Mouse (Mus musculus) small intestine, adult 2 months (tissue): Measurements from ENCODE around the gene Pxdn. TPM values are rescaled to one million over a fixed set of nuclear protein-coding genes. Genes with fewer than 3 reads are reported as not detected.

Source experiments
- H3K27ac ChIP-seq: fragments of 200-500 bp; 2 replicates; pipeline ENCODE4 v1.5.1; 2012; ENCODE audit warnings: low read depth, low read length, control low read depth, inconsistent platforms; ENCODE audit not compliant: insufficient read depth
- H3K27me3 ChIP-seq: fragments of 200-500 bp; 2 replicates; pipeline ENCODE4 v1.6.1; 2012; ENCODE audit warnings: mild to moderate bottlenecking, moderate library complexity, low read length, inconsistent platforms; ENCODE audit not compliant: control insufficient read depth, insufficient read depth
- H3K36me3 ChIP-seq: fragments of 200-500 bp; 2 replicates; pipeline ENCODE4 v1.6.1; 2012; ENCODE audit warnings: mild to moderate bottlenecking, low read length, control low read depth, inconsistent platforms; ENCODE audit not compliant: control insufficient read depth, insufficient read depth
- H3K4me1 ChIP-seq: fragments of 200-500 bp; 2 replicates; pipeline ENCODE4 v1.6.1; 2012; ENCODE audit warnings: low read length, inconsistent platforms, mixed read lengths; ENCODE audit not compliant: control insufficient read depth, insufficient read depth, insufficient read length
- H3K4me3 ChIP-seq: fragments of 200-500 bp; 2 replicates; pipeline ENCODE4 v1.5.1; 2012; ENCODE audit warnings: low read depth, mild to moderate bottlenecking, control low read depth, inconsistent platforms, low read length, moderate library complexity
- CTCF ChIP-seq: fragments of 200-500 bp; IDR thresholded peaks from 2 replicates; pipeline ENCODE4 v1.5.1; 2012; ENCODE audit warnings: low read depth, mild to moderate bottlenecking, control low read depth, inconsistent platforms, low read length, moderate library complexity, mixed read lengths; ENCODE audit not compliant: insufficient replicate concordance, insufficient read length; ENCODE audit errors: extremely low read depth
- POLR2A ChIP-seq: fragments of 200-500 bp; IDR thresholded peaks from 2 replicates; pipeline ENCODE4 v1.6.1; 2012; ENCODE audit warnings: low read depth, mild to moderate bottlenecking, control low read depth, inconsistent platforms, low read length, moderate library complexity
- WGBS: fragments of 180-500 bp; shearing (Covaris S2); methylation state at CpG from one replicate; pipeline ENCODE4 v1.1.7; 2018; 5-methylcytosine and 5-hydroxymethylcytosine counted together
- polyA plus RNA-seq: library from polyadenylated mRNA; depleted of rRNA; stranded (reverse); fragments of >200 nt; gene quantifications from 2 replicates; pipeline ENCODE4 v1.2.3, GENCODE M21; 2012

Pxdn gene
- polyA plus RNA-seq, 1 experiment = 19.0 TPM

GRCm38 (mm10) chr12:29952102-29952501, 14.7 kb downstream of the Pxdn start:
- WGBS = 72% methylated on average over 6 of the region's 6 CpGs
- Histone ChIP-seq H3K27ac (peak overlapping the region; percentile 55; the same call in 1 of the 2 replicates), H3K36me3 (no peaks in the 10 kb centered on the region), H3K4me1 (peaks cover 21% of the 10 kb centered on the region), H3K4me3 (no peak overlapping the region), H3K27me3 (no peaks in the 10 kb centered on the region)
- no peak for TF ChIP-seq CTCF
- TF ChIP-seq POLR2A = no peak

- Histone ChIP-seq H3K36me3 (no peaks in the 10 kb centered on the region), H3K4me1 (peaks cover 21% of the 10 kb centered on the region), H3K4me3 (no peak overlapping the region), H3K27ac (peak overlapping the region; percentile 28; the same call in 1 of the 2 replicates), H3K27me3 (no peaks in the 10 kb centered on the region)
- whole genome bisulfite sequencing = 54% methylated on average over 11 of the region's 11 CpGs
- TF ChIP-seq CTCF (no peak), POLR2A (no peak)
Observed at GRCm38 (mm10) chr12:29953999-29954398, 16.6 kb downstream of the Pxdn start.

GRCm38 (mm10) chr12:29954464-29954863, 17.1 kb downstream of the Pxdn start:
- Histone ChIP-seq H3K4me3 (no peak overlapping the region), H3K36me3 (no peaks in the 10 kb centered on the region), H3K4me1 (peaks cover 21% of the 10 kb centered on the region), H3K27me3 (no peaks in the 10 kb centered on the region), H3K27ac (peak overlapping the region; percentile 28; the same call in 1 of the 2 replicates)
- TF ChIP-seq CTCF (no peak), POLR2A (no peak)
- WGBS = 74% methylated on average over 3 of the region's 3 CpGs

- Histone ChIP-seq H3K4me3 (no peak overlapping the region), H3K27me3 (no peaks in the 10 kb centered on the region), H3K4me1 (peaks cover 23% of the 10 kb centered on the region), H3K27ac (no peak overlapping the region), H3K36me3 (no peaks in the 10 kb centered on the region)
- WGBS = 78% methylated on average over 12 of the region's 12 CpGs
- TF ChIP-seq CTCF (no peak), POLR2A (no peak)
Observed at GRCm38 (mm10) chr12:29956969-29957368, 19.6 kb downstream of the Pxdn start.

GRCm38 (mm10) chr12:29958637-29959036, 21.2 kb downstream of the Pxdn start:
- Histone ChIP-seq H3K27me3 (no peaks in the 10 kb centered on the region), H3K4me1 (peaks cover 18% of the 10 kb centered on the region), H3K4me3 (no peak overlapping the region), H3K27ac (no peak overlapping the region), H3K36me3 (no peaks in the 10 kb centered on the region)
- TF ChIP-seq POLR2A = no peak
- TF ChIP-seq CTCF = no peak
- 41% methylated on average over 5 of the region's 5 CpGs for WGBS

- Histone ChIP-seq H3K27ac (no peak overlapping the region), H3K4me1 (peaks cover 12% of the 10 kb centered on the region), H3K4me3 (no peak overlapping the region), H3K36me3 (no peaks in the 10 kb centered on the region), H3K27me3 (no peaks in the 10 kb centered on the region)
- WGBS = 39% methylated on average over 1 of the region's 1 CpGs
- TF ChIP-seq POLR2A (no peak), CTCF (no peak)
Observed at GRCm38 (mm10) chr12:29961041-29961440, 23.6 kb downstream of the Pxdn start.

GRCm38 (mm10) chr12:29965016-29965415, 27.6 kb downstream of the Pxdn start:
- no peak overlapping the region for H3K4me3 ChIP-seq
- 73% methylated on average over 6 of the region's 6 CpGs for WGBS
- TF ChIP-seq CTCF (no peak), POLR2A (no peak)
- H3K4me1 ChIP-seq = peaks cover 9% of the 10 kb centered on the region; the same call in 1 of the 2 replicates
- H3K27ac ChIP-seq = no peak overlapping the region
- H3K36me3 ChIP-seq = no peaks in the 10 kb centered on the region
- H3K27me3 ChIP-seq = no peaks in the 10 kb centered on the region
